Mouse (Mus musculus): Measurements from ENCODE around the gene Serpinb9e. TPM values are rescaled to one million over a fixed set of nuclear protein-coding genes. Genes with fewer than 3 reads are reported as not detected.

Gene Serpinb9e
- not detected in 4 replicates for total RNA-seq (2023)

DNA sequence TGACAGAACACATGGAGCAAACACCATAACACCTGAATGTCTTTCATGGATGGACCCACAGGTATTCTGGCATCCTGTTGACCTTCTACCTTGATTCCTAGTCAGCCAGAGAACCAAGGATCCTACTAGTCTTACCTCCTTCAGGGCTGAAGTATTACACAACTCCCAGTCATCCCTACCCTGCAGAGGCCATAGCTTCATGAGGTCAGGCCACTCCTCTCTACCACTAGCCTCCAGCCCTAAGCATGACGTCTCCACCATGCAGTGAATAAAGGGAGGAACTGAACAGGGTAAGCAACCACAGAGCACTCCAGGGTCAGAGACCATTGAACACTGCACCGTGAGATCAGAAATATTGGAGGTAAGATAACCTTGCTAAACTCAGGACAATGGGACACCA lies at the start of gene Serpinb9e:
Gene Serpinb9e, plus strand, starts transcription at position 301 of the 400 bp plus-strand sequence.

Other genes starting within 250 kb of the Serpinb9e start
- 2.4 to 3.5 TPM (median 3.2 TPM) in 4 replicates for gene Serpinb9, start 246.4 kb upstream of the Serpinb9e start, total RNA-seq (2023)
- not detected in 4 replicates for gene Serpinb9b, start 222.2 kb upstream of the Serpinb9e start, total RNA-seq (2023)
- not detected in 4 replicates for gene Serpinb1b, start 171.0 kb upstream of the Serpinb9e start, total RNA-seq (2023)
- not detected in 4 replicates for gene Serpinb9c, start 89.9 kb upstream of the Serpinb9e start, total RNA-seq (2023)
- not detected in 4 replicates for gene Serpinb9d, start 56.7 kb upstream of the Serpinb9e start, total RNA-seq (2023)
- gene Serpinb9f, start 74.5 kb downstream of the Serpinb9e start, total RNA-seq (2023), result not detected in 4 replicates
- not detected in 4 replicates for gene Gm11397, start 146.1 kb downstream of the Serpinb9e start, total RNA-seq (2023)
- not detected in 4 replicates for gene Serpinb9g, start 235.2 kb downstream of the Serpinb9e start, total RNA-seq (2023)

All from B cell, adult 62 days (primary cell).